Mouse (Mus musculus) liver, embryonic 14.5 days (tissue): ENCODE data around the gene Apbb2.

ENCODE experiments used
- CTCF ChIP-seq: IDR thresholded peaks from 2 replicates; pipeline ENCODE4 v1.5.1; 2016; ENCODE audit warnings: antibody characterized with exemption, low read depth, control low read depth
- EP300 ChIP-seq: IDR thresholded peaks from 2 replicates; pipeline ENCODE4 v1.6.1; 2016; ENCODE audit warnings: antibody characterized with exemption, low read depth

- no peak for TF ChIP-seq CTCF
- TF ChIP-seq EP300, result no peak
These were observed 197.4 kb downstream of the Apbb2 start for GRCm38 (mm10) chr5:66421230-66421629.
